Mouse (Mus musculus) liver, embryonic 13.5 days (tissue): Measurements from ENCODE around the gene Akr1c6. TPM values are rescaled to one million over a fixed set of nuclear protein-coding genes. Genes with fewer than 3 reads are reported as not detected.

Experiments
- ATAC-seq: fragments of 200-750 bp; cut with Nextera tagmentation; 2 replicates; pipeline ENCODE4 v1.8.0; 2017; ENCODE audit warnings: low read depth, mild to moderate bottlenecking, moderate number of reproducible peaks, moderate library complexity
- DNase-seq: peaks from one replicate; pipeline ENCODE4 v3.0.0; 2022
- H3K27ac ChIP-seq: fragments of 300-500 bp; sonication (generic); 2 replicates; pipeline ENCODE4 v1.5.1; 2015; ENCODE audit warnings: moderate library complexity, mild to moderate bottlenecking, inconsistent platforms
- H3K27me3 ChIP-seq: fragments of 300-500 bp; sonication (generic); 2 replicates; pipeline ENCODE4 v1.6.1; 2015; ENCODE audit warnings: mild to moderate bottlenecking, inconsistent platforms
- H3K36me3 ChIP-seq: fragments of 300-500 bp; sonication (generic); 2 replicates; pipeline ENCODE4 v1.6.1; 2015; ENCODE audit warnings: mild to moderate bottlenecking, inconsistent platforms
- H3K4me1 ChIP-seq: fragments of 300-500 bp; sonication (generic); replicated peaks from 2 replicates; pipeline ENCODE4 v1.6.1; 2015; ENCODE audit warnings: inconsistent platforms
- H3K4me2 ChIP-seq: fragments of 300-500 bp; sonication (generic); 2 replicates; pipeline ENCODE4 v1.6.1; 2015; ENCODE audit warnings: inconsistent platforms, mild to moderate bottlenecking, moderate library complexity
- H3K4me3 ChIP-seq: fragments of 300-500 bp; sonication (generic); replicated peaks from 2 replicates; pipeline ENCODE4 v1.5.1; 2015; ENCODE audit warnings: mild to moderate bottlenecking, inconsistent platforms
- H3K9ac ChIP-seq: fragments of 300-500 bp; sonication (generic); 2 replicates; pipeline ENCODE4 v1.6.1; 2015; ENCODE audit warnings: mild to moderate bottlenecking, inconsistent platforms
- H3K9me3 ChIP-seq: fragments of 300-500 bp; sonication (generic); replicated peaks from 2 replicates; pipeline ENCODE4 v1.6.1; 2016; ENCODE audit warnings: inconsistent platforms
- WGBS: fragments of 180-500 bp; shearing (Covaris S2); methylation state at CpG from one replicate; pipeline ENCODE4 v1.1.7; 2015; ENCODE audit not compliant: insufficient replicate concordance; 5-methylcytosine and 5-hydroxymethylcytosine counted together
- polyA plus RNA-seq: library from polyadenylated mRNA; unstranded; fragments of >200 nt; fragmentation: Nextera tagmentation; extraction: Ambion mirVana; gene quantifications from 2 replicates; pipeline ENCODE4 v1.2.1, GENCODE M21; 2015

The Akr1c6 gene
- polyA plus RNA-seq, 1 experiment from 2014 or later: 0.93 TPM

DNA sequence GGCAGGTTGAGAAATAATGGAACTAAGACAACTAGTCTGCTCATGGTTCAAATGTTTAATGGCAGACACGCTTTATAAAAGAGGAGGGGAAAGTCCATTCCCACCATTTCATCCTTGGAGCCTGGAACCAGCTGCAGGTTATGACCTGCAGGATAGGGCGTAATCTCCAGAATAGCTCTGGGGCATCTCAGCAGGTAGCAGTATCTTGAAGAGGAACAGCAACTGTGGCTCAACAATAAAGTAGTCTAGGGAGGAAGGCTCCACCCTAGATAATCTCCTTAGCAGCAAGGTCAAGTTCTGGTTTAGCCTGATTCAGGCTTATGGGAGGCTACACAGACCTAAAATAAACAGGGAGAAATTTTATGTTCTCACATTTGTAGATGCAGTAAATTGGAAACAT lies 31.5 kb downstream of the Akr1c6 start:
- no peaks in the 10 kb centered on the region for H3K36me3 ChIP-seq
- H3K4me1 ChIP-seq: no peaks in the 10 kb centered on the region
- WGBS: 72% methylated on average over 2 of the region's 2 CpGs
- H3K9ac ChIP-seq: no peak overlapping the region
- no peak for ATAC-seq
- no peaks in the 10 kb centered on the region for H3K27me3 ChIP-seq
- H3K27ac ChIP-seq: no peak overlapping the region
- DNase-seq: no peak
- no peak overlapping the region for H3K4me2 ChIP-seq
- no peaks in the 10 kb centered on the region for H3K9me3 ChIP-seq
- no peak overlapping the region for H3K4me3 ChIP-seq

DNA sequence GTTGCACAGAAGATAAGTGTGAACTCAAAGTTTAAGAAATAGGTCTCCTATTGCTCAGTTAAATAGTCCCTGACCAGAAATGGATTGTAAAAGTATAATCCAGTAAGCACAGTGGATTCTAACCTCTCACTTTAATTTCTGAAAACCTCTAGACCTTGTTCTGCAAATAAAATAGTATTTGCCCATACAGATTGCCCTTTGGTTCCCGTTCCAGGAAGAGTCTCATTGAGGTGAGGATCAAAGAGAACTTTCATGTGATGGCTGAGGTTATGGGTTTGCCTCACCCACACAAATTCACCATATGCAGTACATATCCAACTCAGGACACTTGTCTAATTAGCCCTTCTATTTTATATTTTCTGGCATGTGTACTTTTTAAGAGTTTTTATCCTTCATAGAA lies 33.8 kb downstream of the Akr1c6 start:
- no peak overlapping the region for H3K4me2 ChIP-seq
- no peak overlapping the region for H3K27ac ChIP-seq
- no peaks in the 10 kb centered on the region for H3K9me3 ChIP-seq
- no peaks in the 10 kb centered on the region for H3K36me3 ChIP-seq
- H3K27me3 ChIP-seq: no peaks in the 10 kb centered on the region
- WGBS: 32% methylated on average over 1 of the region's 1 CpGs
- DNase-seq (no peak), ATAC-seq (no peak)
- H3K4me3 ChIP-seq: no peak overlapping the region
- no peaks in the 10 kb centered on the region for H3K4me1 ChIP-seq
- H3K9ac ChIP-seq: no peak overlapping the region

Other genes starting within 250 kb of the Akr1c6 start
- 31.9 and 35.1 TPM in 2 replicates for gene Akr1c13, start 243.2 kb upstream of the Akr1c6 start, polyA plus RNA-seq
- 35.8 and 42.7 TPM in 2 replicates for gene Akr1c19, start 205.6 kb upstream of the Akr1c6 start, polyA plus RNA-seq
- gene Akr1c12, start 154.9 kb upstream of the Akr1c6 start, polyA plus RNA-seq: 12.9 and 14.4 TPM in 2 replicates
- 0.12 TPM in 1 of 2 replicates, not detected in the other for gene Akr1c20, start 89.0 kb downstream of the Akr1c6 start, polyA plus RNA-seq
- 0.08 TPM in 1 of 2 replicates, not detected in the other for gene Akr1c21, start 139.8 kb downstream of the Akr1c6 start, polyA plus RNA-seq
- 16.2 and 21.5 TPM in 2 replicates for gene Akr1e1, start 174.9 kb downstream of the Akr1c6 start, polyA plus RNA-seq